Mouse (Mus musculus) gastrocnemius, adult 2 months (tissue): ENCODE results near the gene Nudt17. TPM values are rescaled to one million over a fixed set of nuclear protein-coding genes. Genes with fewer than 3 reads are reported as not detected.

ENCODE experiments used
- DNase-seq: peaks from one replicate; pipeline ENCODE4 v3.0.0; 2022
- H3K27ac ChIP-seq: fragments of 200-600 bp; 2 replicates; pipeline ENCODE4 v1.8.1; 2022; ENCODE audit warnings: mild to moderate bottlenecking
- H3K4me3 ChIP-seq: fragments of 200-600 bp; 2 replicates; pipeline ENCODE4 v1.8.1; 2022; ENCODE audit warnings: mild to moderate bottlenecking, moderate library complexity
- CTCF ChIP-seq: fragments of 200-600 bp; IDR thresholded peaks from 2 replicates; pipeline ENCODE4 v1.8.1; 2022; ENCODE audit warnings: antibody characterized with exemption, mild to moderate bottlenecking, moderate library complexity
- intact Hi-C: fragments of 180-260 bp; cut with DNase I; formaldehyde crosslinking; loops from one replicate; pipeline ENCODE4 v1.15.1; 2025
- total RNA-seq, 2 experiments: library from RNA; stranded (reverse); gene quantifications; 2 replicates each; pipeline ENCODE4 v1.2.3; 2021

Gene Nudt17
- total RNA-seq, 2 experiments from 2014 or later = 0.31 to 0.73 TPM

DNA sequence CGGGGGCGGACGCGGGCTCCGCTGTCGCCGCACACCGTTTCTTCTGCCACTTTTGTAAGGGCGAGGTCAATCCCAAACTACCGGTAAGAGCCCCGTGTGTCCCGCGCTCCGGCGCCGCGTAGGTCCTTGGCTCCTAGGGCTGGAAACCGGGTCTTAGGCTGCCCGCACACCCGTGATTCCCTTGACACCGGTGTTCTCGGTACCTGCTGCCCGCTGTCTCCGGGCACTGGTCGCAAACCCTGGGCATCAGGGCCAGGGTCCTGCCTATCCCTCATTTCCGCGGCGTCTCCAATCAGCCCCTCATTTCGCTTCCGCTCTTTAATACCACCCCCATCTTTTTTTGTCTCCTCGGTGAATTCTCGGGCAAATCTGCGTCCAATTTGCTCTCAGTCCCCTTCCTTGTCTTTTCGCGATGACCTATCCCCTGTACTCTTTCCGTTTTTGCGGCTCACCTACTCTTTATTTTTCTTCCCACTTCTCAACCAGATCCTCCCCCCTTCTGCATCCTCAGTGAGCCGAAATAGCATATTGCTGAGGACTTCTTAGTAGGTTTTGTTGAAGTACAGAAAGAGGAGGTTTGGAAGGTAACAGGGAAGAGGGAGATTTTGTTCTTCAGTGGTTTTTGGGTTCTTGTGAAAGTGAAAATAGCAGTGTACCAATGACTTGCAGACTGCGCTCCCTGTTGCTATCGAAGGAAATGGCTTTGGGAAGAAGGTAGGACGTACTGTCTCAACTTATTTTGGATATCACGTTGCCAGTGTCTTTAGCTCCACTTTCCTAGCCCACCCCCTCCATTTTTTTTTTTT, 19.7 kb upstream of the Nudt17 start:
- intact Hi-C loops = no loop called here
- no peak for DNase-seq
- peak overlapping the region; percentile 97 for H3K27ac ChIP-seq
- H3K4me3 ChIP-seq = peak overlapping the region; percentile 98
- TF ChIP-seq CTCF = no peak

DNA sequence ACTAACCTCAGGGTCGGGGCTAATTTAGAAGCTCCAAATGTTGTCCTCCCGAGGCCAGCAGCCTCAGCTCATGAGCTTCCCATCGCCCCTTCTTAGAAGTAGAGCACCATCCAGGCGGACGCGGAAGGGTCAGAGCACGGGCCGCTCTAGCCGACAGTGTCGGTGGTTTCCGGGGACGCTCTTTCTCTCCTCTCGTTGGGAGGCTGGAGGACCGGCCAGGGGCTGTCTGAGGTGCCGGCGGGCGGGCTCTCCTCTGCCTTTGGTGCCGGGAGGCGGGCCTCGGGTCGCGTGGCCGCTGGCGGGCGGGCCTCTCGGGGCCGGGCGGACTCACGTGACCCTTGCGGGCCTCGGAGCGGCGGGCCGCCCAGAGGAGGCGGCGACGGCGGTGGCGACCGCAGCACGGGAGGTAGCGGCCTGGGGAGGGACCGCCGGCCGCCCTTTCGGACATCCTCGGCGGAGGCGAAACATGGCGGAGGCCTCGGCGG, 19.0 kb upstream of the Nudt17 start, which contains the start of the genes Polr3c and Rnf115:
Polr3c (minus strand) TSS at position 286 of the 485 bp plus-strand sequence.
Rnf115 (plus strand) TSS at position 322 of the 485 bp plus-strand sequence.
- intact Hi-C loops = no loop called here
- H3K27ac ChIP-seq = peak within 1 kb of the TSS; percentile 97
- peak; percentile 99 for DNase-seq
- no peak for TF ChIP-seq CTCF
- H3K4me3 ChIP-seq = peak within 1 kb of the TSS; percentile 98

DNA sequence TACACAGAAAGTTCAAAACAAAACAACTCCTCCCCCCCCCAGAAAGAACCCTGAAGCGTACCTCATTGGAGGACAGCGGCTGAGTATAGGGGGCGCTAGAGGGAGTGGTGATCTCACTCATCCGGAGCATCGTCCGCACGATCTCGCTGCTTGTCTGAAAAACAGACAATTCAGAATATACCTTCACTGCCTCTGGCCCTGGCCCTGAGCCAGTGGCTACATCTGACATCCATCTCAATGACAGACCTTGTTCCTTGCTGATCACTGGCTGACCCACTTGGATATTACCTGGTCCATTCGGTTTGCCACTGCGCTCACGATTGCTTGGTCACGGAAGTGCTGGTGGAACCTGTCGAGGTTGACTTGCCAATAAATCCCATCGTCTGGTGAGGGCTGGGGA, 10.8 kb upstream of the Nudt17 start:
- TF ChIP-seq CTCF = peak; percentile 49
- no peak overlapping the region; the same call in 1 of the 2 replicates for H3K4me3 ChIP-seq
- no peak overlapping the region for H3K27ac ChIP-seq
- peak; percentile 55 for DNase-seq
- intact Hi-C loops = no loop called here

- intact Hi-C loops = no loop called here
- no peak overlapping the region for H3K4me3 ChIP-seq
- peak overlapping the region; percentile 77 for H3K27ac ChIP-seq
- no peak for DNase-seq
- TF ChIP-seq CTCF = no peak
Measured at GRCm38 (mm10) chr3:96715854-96716253, 7.5 kb upstream of the Nudt17 start.

DNA sequence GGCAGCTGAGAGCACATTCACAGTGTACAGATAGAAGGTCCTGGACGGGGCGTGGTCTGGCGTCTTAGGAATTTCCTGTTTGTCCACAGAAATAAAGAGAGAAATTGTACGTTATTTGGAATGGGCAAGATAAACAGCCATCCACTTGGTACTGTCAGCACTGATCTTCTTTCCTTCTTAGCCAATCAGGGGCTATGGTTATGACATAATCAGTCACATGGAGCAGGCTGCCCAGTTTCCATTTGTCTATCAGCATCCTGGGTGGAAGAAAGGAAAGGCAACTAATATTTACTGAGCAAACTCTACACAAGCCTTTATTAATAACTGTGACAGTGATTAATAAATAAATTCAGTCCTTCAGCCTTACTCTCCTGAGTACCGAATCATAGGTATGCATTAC, 5.9 kb upstream of the Nudt17 start:
- no peak for TF ChIP-seq CTCF
- Histone ChIP-seq H3K27ac (no peak overlapping the region), H3K4me3 (no peak overlapping the region)
- intact Hi-C loops = no loop called here
- DNase-seq = no peak

- Histone ChIP-seq H3K27ac (no peak overlapping the region; the same call in 1 of the 2 replicates), H3K4me3 (peak overlapping the region; percentile 74)
- intact Hi-C loops = loop anchor here (5.0 kb wide), 1 partner anchor 41 kb away; no protein-coding TSS in a partner anchor
- TF ChIP-seq CTCF = no peak
- DNase-seq = no peak
Measured at GRCm38 (mm10) chr3:96708684-96709064, 312 bp upstream of the Nudt17 start.

DNA sequence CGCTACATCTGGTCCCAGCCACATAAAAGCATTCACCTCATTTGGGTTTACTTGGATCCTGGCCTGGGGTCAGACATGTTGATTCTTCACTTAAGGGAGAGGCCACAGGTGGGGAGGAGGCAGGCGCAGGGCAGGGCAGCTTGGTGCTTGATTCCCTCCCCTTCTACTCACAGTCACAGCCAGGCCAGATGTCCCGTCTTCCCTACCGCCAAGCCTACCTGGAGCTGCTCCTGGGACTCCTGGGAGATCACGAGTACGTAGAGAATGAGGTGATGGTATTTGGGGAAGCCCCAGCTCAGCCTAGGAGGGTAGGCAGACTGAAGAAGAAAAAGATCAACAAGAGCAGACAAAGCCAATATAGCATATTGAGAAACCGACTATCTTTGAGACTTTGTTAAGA, 1.4 kb downstream of the Nudt17 start:
- no peak for TF ChIP-seq CTCF
- intact Hi-C loops = loop anchor here (5.0 kb wide), 1 partner anchor 40 kb away; no protein-coding TSS in a partner anchor
- Histone ChIP-seq H3K27ac (no peak overlapping the region), H3K4me3 (no peak overlapping the region)
- no peak for DNase-seq

- DNase-seq = no peak
- H3K27ac ChIP-seq = no peak overlapping the region
- H3K4me3 ChIP-seq = no peak overlapping the region
- intact Hi-C loops = loop anchor here (5.0 kb wide), 1 partner anchor 39 kb away; no protein-coding TSS in a partner anchor
- TF ChIP-seq CTCF = no peak
Measured at GRCm38 (mm10) chr3:96706217-96706616, 2.1 kb downstream of the Nudt17 start.

DNA sequence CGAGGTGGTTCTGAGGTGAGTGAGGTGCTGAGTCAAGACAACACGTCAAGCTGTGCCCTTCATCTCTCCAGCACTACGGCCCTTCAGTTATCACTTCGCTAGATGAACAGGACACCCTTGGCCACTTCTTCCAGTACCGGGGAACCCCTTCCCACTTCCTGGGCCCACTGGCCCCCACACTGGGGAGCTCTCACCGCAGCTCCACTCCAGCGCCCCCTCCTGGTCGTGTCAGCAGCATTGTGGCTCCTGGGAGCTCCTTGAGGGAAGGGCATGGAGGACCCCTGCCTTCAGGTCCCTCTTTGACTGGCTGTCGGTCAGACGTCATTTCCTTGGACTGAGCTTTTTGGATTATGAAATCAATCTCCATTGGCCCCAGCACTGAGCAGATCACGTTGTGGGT, 3.6 kb downstream of the Nudt17 start:
- TF ChIP-seq CTCF = peak; percentile 59
- intact Hi-C loops = loop anchor here (5.0 kb wide), 2 partner anchors 37 to 157 kb away; no protein-coding TSS in a partner anchor
- DNase-seq = no peak
- Histone ChIP-seq H3K4me3 (no peak overlapping the region), H3K27ac (no peak overlapping the region)

GRCm38 (mm10) chr3:96701003-96701402, 7.4 kb downstream of the Nudt17 start:
- DNase-seq = no peak
- Histone ChIP-seq H3K27ac (no peak overlapping the region), H3K4me3 (no peak overlapping the region)
- intact Hi-C loops = loop anchor here (5.0 kb wide), 1 partner anchor 154 kb away; no protein-coding TSS in a partner anchor
- TF ChIP-seq CTCF = no peak

DNA sequence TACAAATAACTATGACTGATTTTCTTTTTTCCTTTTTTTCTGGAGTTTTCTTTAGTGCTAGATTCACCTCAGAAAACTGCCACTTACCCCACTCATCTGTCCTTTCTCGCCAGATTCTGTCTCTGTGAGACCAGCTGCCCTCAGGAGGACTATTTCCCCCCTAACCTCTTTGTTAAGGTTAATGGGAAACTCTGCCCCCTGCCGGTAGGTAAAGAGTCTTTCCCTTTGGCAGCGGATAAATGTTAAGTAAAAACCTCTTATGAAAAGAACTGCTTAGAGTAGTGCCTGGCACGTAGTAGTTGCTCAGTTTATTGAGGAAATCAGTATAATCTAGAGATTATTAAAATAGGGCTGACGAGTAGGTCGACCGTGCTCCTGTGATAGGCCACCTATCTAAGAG, 8.0 kb downstream of the Nudt17 start:
- Histone ChIP-seq H3K27ac (no peak overlapping the region), H3K4me3 (no peak overlapping the region)
- intact Hi-C loops = loop anchor here (5.0 kb wide), 1 partner anchor 153 kb away; no protein-coding TSS in a partner anchor
- no peak for DNase-seq
- TF ChIP-seq CTCF = peak; percentile 67

GRCm38 (mm10) chr3:96698993-96699690, 9.2 kb downstream of the Nudt17 start:
- Histone ChIP-seq H3K4me3 (no peak overlapping the region), H3K27ac (no peak overlapping the region)
- no peak for DNase-seq
- TF ChIP-seq CTCF = no peak
- intact Hi-C loops = no loop called here
